Mouse (Mus musculus) brain, adult 2 months (tissue): ENCODE measurements around the gene Hoxd3.

Source experiments
- DNase-seq: peaks from one replicate; pipeline ENCODE4 v3.0.0; 2011; ENCODE audit warnings: low read depth, low spot score

Hoxd3 gene

GRCm38 (mm10) chr2:74691995-74692807 is 19.5 kb upstream of the Hoxd3 start:
- DNase-seq = no peak

- DNase-seq = no peak
These were observed 18.8 kb upstream of the Hoxd3 start for GRCm38 (mm10) chr2:74692808-74693431.

GRCm38 (mm10) chr2:74693432-74693827 is 18.3 kb upstream of the Hoxd3 start:
- DNase-seq = no peak

- DNase-seq = no peak
These were observed 17.7 kb upstream of the Hoxd3 start for GRCm38 (mm10) chr2:74694066-74694465.

GRCm38 (mm10) chr2:74695383-74695782 is 16.3 kb upstream of the Hoxd3 start:
- DNase-seq = no peak

GRCm38 (mm10) chr2:74695813-74696430 is 15.8 kb upstream of the Hoxd3 start:
- DNase-seq = no peak

- no peak for DNase-seq
These were observed 15.0 kb upstream of the Hoxd3 start for GRCm38 (mm10) chr2:74696442-74697335.

GRCm38 (mm10) chr2:74697567-74698121 is 14.1 kb upstream of the Hoxd3 start, which contains the start of gene Hoxd9:
Hoxd9 (plus strand) TSS chr2:74697727.
- no peak for DNase-seq

GRCm38 (mm10) chr2:74698201-74699052 is 13.3 kb upstream of the Hoxd3 start:
- DNase-seq = no peak

GRCm38 (mm10) chr2:74699053-74699430 is 12.7 kb upstream of the Hoxd3 start:
- DNase-seq = no peak

- DNase-seq = no peak
These were observed 11.8 kb upstream of the Hoxd3 start for GRCm38 (mm10) chr2:74699664-74700545.

- no peak for DNase-seq
These were observed 11.1 kb upstream of the Hoxd3 start for GRCm38 (mm10) chr2:74700546-74701112.

- peak; percentile 80 for DNase-seq
These were observed 9.5 kb upstream of the Hoxd3 start for GRCm38 (mm10) chr2:74701949-74702819.

- no peak for DNase-seq
These were observed 8.9 kb upstream of the Hoxd3 start for GRCm38 (mm10) chr2:74702820-74703219.

GRCm38 (mm10) chr2:74703317-74703716 is 8.4 kb upstream of the Hoxd3 start:
- no peak for DNase-seq

GRCm38 (mm10) chr2:74703720-74704392 is 7.9 kb upstream of the Hoxd3 start:
- no peak for DNase-seq

GRCm38 (mm10) chr2:74704393-74704998 is 7.2 kb upstream of the Hoxd3 start, which contains the start of gene Hoxd8:
Hoxd8 (plus strand) TSS chr2:74704615.
- DNase-seq = no peak
